Mouse (Mus musculus): ENCODE data around the gene Alox12. TPM values are rescaled to one million over a fixed set of nuclear protein-coding genes. Genes with fewer than 3 reads are reported as not detected.

Alox12 gene
- 0.27 TPM in 1 of 2 replicates, not detected in the other for polyA plus RNA-seq (2012; ENCODE audit: insufficient read depth, insufficient read length, missing spikeins)

DNA sequence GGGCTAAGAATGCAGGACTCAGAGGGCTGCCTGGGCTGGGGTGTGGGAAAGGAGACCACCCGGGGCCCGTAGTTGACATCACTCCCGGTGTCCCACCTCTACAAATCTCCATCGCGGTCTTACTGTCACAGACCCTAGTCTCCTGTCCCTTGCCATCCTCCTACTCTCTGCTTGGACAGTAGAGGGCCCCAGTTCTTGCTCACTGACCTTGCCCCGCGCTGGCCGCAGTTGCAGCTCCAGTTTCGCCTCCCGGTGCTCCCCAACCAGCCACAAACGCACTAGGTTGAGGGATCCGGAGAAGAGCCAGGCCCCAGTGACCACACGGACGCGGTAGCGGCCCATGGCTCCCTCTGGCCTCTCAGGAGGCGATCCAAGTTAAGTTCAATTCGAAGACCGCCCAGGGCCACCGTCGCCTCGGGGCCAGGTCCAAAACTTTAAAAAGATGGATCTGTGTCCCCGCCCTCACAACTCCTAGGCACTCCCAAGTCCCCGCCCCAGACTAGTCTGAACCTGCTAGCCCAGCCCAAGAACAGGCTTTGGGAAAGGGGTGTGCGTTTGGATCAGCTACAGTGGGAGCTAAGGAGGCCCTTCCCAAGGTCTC is at the start of gene Alox12:
TSS of gene Alox12 (minus strand) at position 423 of the 601 bp plus-strand sequence.
- peak; percentile 26; the same call in 1 of the 2 replicates for TF ChIP-seq CTCF (IDR thresholded peaks at IDR 0.05; ENCODE audit: low read depth, low read length)
- no peak for TF ChIP-seq POLR2A (IDR thresholded peaks at IDR 0.05; ENCODE audit: borderline replicate concordance, low read depth, low read length)
- peak within 1 kb of the TSS; percentile 29; the same call in 1 of the 2 replicates for H3K4me3 ChIP-seq (ENCODE audit: insufficient read depth, low read length)

DNA sequence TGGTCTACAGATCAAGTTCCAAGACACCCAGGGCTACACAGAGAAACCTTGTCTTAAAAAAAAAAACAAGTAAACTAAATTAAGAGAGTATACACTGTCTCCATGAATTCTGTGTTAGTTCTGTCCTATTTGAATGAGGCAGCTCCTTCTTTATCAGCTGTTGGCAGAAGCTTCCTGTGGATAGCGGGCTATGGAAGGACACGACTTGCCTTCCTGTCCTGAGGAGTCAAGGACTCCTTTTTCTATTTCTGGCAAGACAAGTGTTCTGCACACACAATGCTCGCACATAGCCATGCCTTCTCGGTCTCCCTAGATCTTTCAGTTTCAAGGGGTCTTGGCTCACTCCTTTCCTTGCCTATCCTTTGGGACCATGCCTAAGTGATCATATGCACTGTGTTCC is 47.1 kb upstream of the Alox12 start:
- H3K27ac ChIP-seq (ENCODE audit: insufficient read depth, low read depth, low read length): no peak overlapping the region
- TF ChIP-seq POLR2A (IDR thresholded peaks at IDR 0.05; ENCODE audit: borderline replicate concordance, low read depth, low read length) (no peak), CTCF (IDR thresholded peaks at IDR 0.05; ENCODE audit: low read depth, low read length) (no peak)
- peaks cover 13% of the 10 kb centered on the region for H3K4me1 ChIP-seq (ENCODE audit: control insufficient read depth, insufficient read depth, low read length)
- H3K4me3 ChIP-seq (ENCODE audit: insufficient read depth, low read length): no peak overlapping the region

More for the DNA sequence above, at the start of gene Alox12:
- Histone ChIP-seq H3K27ac (ENCODE audit: insufficient read depth, low read depth, low read length) (no peak within 1 kb of the TSS), H3K4me1 (ENCODE audit: control insufficient read depth, insufficient read depth, low read length) (peaks cover 17% of the 10 kb centered on the region)

DNA sequence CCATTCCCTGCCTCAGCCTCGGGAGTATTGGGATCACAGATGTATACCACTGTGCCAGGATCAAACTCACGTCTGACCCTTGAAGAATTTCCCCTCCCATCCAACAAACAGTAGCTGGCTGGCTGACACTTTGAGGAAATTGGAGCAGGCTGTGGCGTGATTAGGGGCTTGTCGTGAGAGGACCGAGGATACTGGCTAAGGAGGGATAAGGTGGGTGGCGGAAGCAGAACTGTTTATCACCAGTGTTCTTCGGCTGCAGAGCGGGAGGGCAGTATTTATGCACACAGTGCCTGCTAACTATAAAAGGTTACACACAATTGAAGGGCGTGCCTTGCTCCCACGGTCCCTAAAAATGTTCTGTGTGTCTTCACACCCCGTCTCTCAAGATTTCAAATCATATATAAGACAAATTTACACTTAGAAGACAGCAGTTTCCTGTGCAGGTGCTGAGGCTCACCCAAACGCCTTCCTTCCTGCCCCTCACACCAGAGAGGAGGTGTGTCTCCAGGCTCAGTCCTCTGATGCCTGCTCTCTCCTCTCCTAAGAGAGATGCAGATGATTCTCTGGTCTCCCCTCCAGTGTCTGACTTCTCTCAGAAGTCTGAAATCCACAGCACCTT is 42.8 kb upstream of the Alox12 start:
- H3K4me1 ChIP-seq (ENCODE audit: control insufficient read depth, insufficient read depth, low read length): no peaks in the 10 kb centered on the region
- no peak for TF ChIP-seq CTCF (IDR thresholded peaks at IDR 0.05; ENCODE audit: low read depth, low read length)
- TF ChIP-seq POLR2A (IDR thresholded peaks at IDR 0.05; ENCODE audit: borderline replicate concordance, low read depth, low read length): no peak
- no peak overlapping the region for H3K27ac ChIP-seq (ENCODE audit: insufficient read depth, low read depth, low read length)
- H3K4me3 ChIP-seq (ENCODE audit: insufficient read depth, low read length): no peak overlapping the region

DNA sequence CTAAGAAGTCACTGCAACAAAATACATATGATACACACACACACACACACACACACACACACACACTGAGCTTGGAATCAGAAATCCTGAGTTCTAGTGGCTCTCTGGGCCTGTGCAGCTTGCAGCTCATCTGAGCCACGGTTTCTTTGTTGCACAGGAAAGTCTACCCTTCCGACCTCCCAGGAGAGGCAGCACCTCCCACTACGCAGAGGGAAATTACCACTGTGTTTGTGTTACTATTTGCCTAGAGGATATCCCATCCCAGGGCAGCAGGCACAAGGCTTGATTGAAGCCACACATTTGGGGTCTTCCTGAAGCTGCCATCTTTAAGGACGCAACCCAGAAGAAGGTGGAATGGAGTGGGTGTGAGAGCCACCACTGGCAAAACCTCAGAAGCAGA is 42.3 kb upstream of the Alox12 start:
- H3K27ac ChIP-seq (ENCODE audit: insufficient read depth, low read depth, low read length): no peak overlapping the region
- TF ChIP-seq POLR2A (IDR thresholded peaks at IDR 0.05; ENCODE audit: borderline replicate concordance, low read depth, low read length) (no peak), CTCF (IDR thresholded peaks at IDR 0.05; ENCODE audit: low read depth, low read length) (no peak)
- no peak overlapping the region for H3K4me3 ChIP-seq (ENCODE audit: insufficient read depth, low read length)
- no peaks in the 10 kb centered on the region for H3K4me1 ChIP-seq (ENCODE audit: control insufficient read depth, insufficient read depth, low read length)

DNA sequence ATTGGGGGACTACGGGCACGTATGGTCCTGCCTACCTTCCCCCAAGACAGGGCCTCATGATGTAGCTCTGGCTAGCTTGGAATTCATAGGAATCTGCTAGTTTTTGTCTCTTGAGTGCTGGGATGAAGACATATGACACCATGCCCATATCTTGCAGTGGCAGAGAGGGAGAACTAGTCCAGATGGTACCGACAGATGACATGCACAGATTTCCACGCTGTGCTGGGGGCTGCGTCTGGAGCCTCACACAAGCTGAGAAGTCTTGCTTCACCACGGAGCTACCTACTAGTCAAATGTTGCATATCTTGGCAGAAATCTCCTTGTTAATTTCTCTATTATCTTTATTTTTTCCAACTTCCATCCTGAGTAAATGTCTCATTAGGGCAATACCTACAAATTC is 38.7 kb upstream of the Alox12 start:
- Histone ChIP-seq H3K4me3 (ENCODE audit: insufficient read depth, low read length) (no peak overlapping the region), H3K4me1 (ENCODE audit: control insufficient read depth, insufficient read depth, low read length) (peaks cover 16% of the 10 kb centered on the region), H3K27ac (ENCODE audit: insufficient read depth, low read depth, low read length) (no peak overlapping the region)
- no peak for TF ChIP-seq POLR2A (IDR thresholded peaks at IDR 0.05; ENCODE audit: borderline replicate concordance, low read depth, low read length)
- TF ChIP-seq CTCF (IDR thresholded peaks at IDR 0.05; ENCODE audit: low read depth, low read length): no peak

- TF ChIP-seq CTCF (IDR thresholded peaks at IDR 0.05; ENCODE audit: low read depth, low read length) (no peak), POLR2A (IDR thresholded peaks at IDR 0.05; ENCODE audit: borderline replicate concordance, low read depth, low read length) (no peak)
- H3K4me1 ChIP-seq (ENCODE audit: control insufficient read depth, insufficient read depth, low read length): peaks cover 19% of the 10 kb centered on the region
- no peak overlapping the region for H3K27ac ChIP-seq (ENCODE audit: insufficient read depth, low read depth, low read length)
- H3K4me3 ChIP-seq (ENCODE audit: insufficient read depth, low read length): no peak overlapping the region
These were observed 36.1 kb upstream of the Alox12 start for GRCm38 (mm10) chr11:70291235-70291634.

- Histone ChIP-seq H3K27ac (ENCODE audit: insufficient read depth, low read depth, low read length) (no peak overlapping the region), H3K4me3 (ENCODE audit: insufficient read depth, low read length) (no peak overlapping the region), H3K4me1 (ENCODE audit: control insufficient read depth, insufficient read depth, low read length) (peaks cover 19% of the 10 kb centered on the region)
- no peak for TF ChIP-seq POLR2A (IDR thresholded peaks at IDR 0.05; ENCODE audit: borderline replicate concordance, low read depth, low read length)
- no peak for TF ChIP-seq CTCF (IDR thresholded peaks at IDR 0.05; ENCODE audit: low read depth, low read length)
These were observed 34.1 kb upstream of the Alox12 start for GRCm38 (mm10) chr11:70289236-70289635.

DNA sequence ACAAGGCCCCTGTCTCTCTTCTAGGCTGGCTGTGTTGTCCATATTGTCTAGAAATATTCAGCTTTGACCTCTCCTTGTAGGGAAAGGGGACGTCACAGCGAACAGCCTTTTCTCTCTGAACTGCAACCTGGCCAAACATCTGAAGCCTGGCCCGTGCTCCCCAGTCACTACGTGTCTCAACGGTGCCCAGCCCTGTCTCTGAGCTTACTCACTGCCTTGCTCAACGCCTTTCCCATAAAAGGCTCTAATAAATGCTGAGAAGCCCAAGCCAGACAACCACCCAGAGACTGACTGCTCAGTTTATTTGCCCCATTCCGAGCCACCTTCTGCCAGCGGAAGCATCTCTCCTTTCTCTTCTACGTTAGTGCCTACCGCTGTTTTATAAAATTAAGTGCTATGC is 32.9 kb upstream of the Alox12 start:
- H3K4me3 ChIP-seq (ENCODE audit: insufficient read depth, low read length): no peak overlapping the region
- TF ChIP-seq POLR2A (IDR thresholded peaks at IDR 0.05; ENCODE audit: borderline replicate concordance, low read depth, low read length) (no peak), CTCF (IDR thresholded peaks at IDR 0.05; ENCODE audit: low read depth, low read length) (no peak)
- H3K27ac ChIP-seq (ENCODE audit: insufficient read depth, low read depth, low read length): no peak overlapping the region
- peaks cover 19% of the 10 kb centered on the region for H3K4me1 ChIP-seq (ENCODE audit: control insufficient read depth, insufficient read depth, low read length)

DNA sequence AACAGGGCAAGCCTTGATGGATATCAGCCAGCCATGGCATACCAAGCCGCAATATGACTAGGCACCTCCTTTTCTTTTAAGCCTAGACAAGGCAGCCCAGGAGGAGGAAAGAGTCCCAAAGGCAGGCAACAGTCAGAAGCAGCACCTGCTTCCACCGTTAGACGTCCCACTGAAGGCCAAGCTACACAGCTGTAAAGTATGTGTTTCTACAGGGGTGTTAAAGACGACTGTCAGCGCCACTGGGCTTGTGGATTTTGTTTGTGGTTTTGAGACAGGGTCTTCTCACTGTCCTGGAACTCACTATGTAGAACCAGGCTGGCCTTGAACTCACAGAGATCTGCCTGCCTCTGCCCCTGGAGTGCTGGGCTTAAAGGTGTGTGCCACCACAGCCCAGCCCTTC is 30.5 kb upstream of the Alox12 start:
- Histone ChIP-seq H3K27ac (ENCODE audit: insufficient read depth, low read depth, low read length) (no peak overlapping the region), H3K4me3 (ENCODE audit: insufficient read depth, low read length) (no peak overlapping the region), H3K4me1 (ENCODE audit: control insufficient read depth, insufficient read depth, low read length) (peaks cover 11% of the 10 kb centered on the region)
- TF ChIP-seq POLR2A (IDR thresholded peaks at IDR 0.05; ENCODE audit: borderline replicate concordance, low read depth, low read length): no peak
- no peak for TF ChIP-seq CTCF (IDR thresholded peaks at IDR 0.05; ENCODE audit: low read depth, low read length)

GRCm38 (mm10) chr11:70284757-70285156 is 29.6 kb upstream of the Alox12 start:
- no peak overlapping the region for H3K4me3 ChIP-seq (ENCODE audit: insufficient read depth, low read length)
- no peak overlapping the region for H3K27ac ChIP-seq (ENCODE audit: insufficient read depth, low read depth, low read length)
- TF ChIP-seq POLR2A (IDR thresholded peaks at IDR 0.05; ENCODE audit: borderline replicate concordance, low read depth, low read length): no peak
- no peak for TF ChIP-seq CTCF (IDR thresholded peaks at IDR 0.05; ENCODE audit: low read depth, low read length)
- H3K4me1 ChIP-seq (ENCODE audit: control insufficient read depth, insufficient read depth, low read length): peaks cover 17% of the 10 kb centered on the region

Data from bone marrow macrophage, adult 2 months (primary cell).